Mouse (Mus musculus): Measurements from ENCODE around the gene Gde1.
A peak's percentile ranks its signal among the peaks of the same experiment; 100 is the strongest.

Gde1 gene

GRCm38 (mm10) chr7:118705101-118705961 is at the start of gene Gde1:
Gene Gde1 (minus strand): TSS chr7:118705778.
- peak; percentile 95 for DNase-seq

- DNase-seq, result no peak
Measured at GRCm38 (mm10) chr7:118751625-118752024, 46.0 kb upstream of the Gde1 start.

- no peak for DNase-seq
Measured at GRCm38 (mm10) chr7:118749706-118750105, 44.1 kb upstream of the Gde1 start.

GRCm38 (mm10) chr7:118747891-118748672 is 42.5 kb upstream of the Gde1 start:
- DNase-seq, result no peak

DNA sequence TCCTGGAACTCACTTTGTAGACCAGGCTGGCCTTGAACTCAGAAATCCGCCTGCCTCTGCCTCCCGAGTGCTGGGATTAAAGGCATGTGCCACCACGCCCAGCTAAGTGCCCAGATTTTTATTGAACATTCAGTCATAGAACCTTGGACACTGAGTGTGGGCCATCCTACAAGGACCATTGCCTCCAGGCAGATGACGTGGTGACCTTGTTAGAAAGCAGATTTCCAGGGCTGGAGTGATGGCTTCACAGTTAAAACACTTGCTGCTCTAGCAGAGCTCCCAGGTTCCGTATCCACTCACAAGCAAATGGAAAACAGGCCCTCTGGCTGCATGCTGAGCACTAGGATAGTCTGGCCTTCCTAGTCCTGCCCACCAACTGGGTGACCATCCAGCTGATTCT is 39.2 kb upstream of the Gde1 start:
- no peak for DNase-seq

DNA sequence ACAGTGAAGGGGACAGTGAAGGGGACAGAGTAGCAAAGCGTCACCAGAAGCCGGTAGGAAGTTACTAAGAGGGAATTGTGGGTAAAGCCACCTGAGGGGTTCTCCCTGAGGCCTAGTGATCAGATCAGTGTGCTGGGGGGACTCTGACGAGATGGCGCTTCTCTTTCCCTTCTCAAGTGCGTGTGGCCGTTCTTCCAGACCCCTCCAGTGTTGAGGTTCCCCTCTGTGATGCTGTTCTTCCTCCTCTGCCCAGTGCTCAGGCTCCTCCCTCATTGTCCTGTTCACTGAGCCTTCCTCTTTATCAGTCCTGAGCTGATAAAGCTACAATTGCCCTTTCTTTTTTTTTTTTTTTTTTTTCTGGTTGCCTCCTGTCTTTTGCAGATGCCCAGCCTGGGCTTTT is 36.7 kb upstream of the Gde1 start:
- no peak for DNase-seq

GRCm38 (mm10) chr7:118740532-118741338 is 35.2 kb upstream of the Gde1 start:
- DNase-seq, result peak; percentile 99

GRCm38 (mm10) chr7:118739975-118740531 is 34.5 kb upstream of the Gde1 start, which contains the start of gene Vps35l:
Gene Vps35l (plus strand): TSS chr7:118740226.
- DNase-seq, result peak; percentile 86

DNA sequence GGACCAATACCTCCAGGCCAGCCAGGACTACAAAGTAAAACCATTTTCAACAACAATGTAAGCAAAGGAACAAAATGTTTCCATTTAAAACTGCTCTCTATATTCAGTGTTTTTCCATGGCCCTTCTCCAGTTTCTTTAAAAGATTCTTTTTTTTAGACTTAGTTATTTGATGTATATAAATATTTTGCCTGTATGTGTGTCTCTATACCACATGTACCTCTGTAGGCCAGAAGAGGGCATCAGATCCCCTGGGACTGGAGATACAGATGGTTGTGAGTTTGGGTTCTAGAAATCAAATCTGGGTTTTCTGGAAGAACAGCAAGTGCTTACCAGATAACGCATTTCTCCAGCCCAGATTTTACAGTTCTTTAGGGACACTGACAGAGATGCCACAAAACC is 33.2 kb upstream of the Gde1 start:
- no peak for DNase-seq

GRCm38 (mm10) chr7:118733225-118733624 is 27.6 kb upstream of the Gde1 start:
- no peak for DNase-seq

GRCm38 (mm10) chr7:118731781-118732180 is 26.2 kb upstream of the Gde1 start:
- no peak for DNase-seq

DNA sequence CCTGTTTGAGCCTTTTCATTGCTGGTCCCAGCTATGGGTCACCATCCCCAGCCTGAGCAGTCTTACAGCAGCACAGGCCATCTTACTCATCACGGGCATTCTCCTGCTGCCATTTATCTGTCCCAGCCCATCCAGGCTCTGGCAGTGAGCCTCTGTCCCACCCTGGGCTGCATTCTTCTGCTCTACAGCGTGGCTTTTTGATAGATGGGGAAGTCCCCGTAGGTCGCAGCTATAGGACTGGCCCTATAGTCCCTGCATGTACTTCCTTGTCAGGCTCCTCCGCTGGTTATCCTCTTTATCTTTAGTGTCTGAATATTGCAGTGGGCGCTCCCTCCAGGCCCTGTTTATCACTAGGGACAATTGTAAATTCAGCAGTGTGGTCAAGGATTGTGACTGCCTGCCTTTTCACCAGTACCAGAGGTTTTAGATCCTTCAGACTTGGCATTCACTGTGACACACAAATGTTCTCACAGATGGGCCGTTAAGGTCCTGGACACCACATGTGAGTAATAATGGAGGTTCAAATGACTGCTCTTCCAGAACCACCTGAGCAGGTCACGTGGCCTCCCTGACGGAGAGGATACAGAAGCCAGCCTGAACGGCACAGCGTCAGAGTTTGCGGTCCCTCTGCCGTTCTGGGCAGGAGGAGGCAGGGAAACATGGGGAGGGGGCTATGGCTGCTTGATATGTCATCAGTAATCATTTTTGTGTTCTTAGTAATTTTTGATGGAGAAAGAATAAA is 23.4 kb upstream of the Gde1 start:
- no peak for DNase-seq

DNA sequence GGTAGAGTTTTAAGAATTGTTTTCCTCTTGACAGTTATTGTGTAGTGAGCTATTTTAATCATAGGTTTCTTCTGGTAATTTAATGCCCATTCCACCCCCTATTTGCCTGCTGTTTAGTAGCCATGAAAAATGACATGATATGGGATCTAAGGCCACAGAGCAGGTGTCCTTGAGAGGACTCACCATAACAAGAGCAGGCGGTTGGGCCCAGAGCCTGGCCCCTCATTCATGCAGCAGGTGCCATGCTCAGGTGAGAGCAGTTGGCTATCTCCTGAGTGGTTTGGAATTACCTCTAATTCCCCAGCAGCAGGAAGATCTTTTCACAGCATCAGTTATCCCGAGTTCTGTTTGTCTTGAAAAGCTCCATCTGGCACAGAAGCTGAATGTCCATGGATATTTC is 19.9 kb upstream of the Gde1 start:
- no peak for DNase-seq

- DNase-seq, result no peak
Measured at GRCm38 (mm10) chr7:118723927-118724326, 18.3 kb upstream of the Gde1 start.

DNA sequence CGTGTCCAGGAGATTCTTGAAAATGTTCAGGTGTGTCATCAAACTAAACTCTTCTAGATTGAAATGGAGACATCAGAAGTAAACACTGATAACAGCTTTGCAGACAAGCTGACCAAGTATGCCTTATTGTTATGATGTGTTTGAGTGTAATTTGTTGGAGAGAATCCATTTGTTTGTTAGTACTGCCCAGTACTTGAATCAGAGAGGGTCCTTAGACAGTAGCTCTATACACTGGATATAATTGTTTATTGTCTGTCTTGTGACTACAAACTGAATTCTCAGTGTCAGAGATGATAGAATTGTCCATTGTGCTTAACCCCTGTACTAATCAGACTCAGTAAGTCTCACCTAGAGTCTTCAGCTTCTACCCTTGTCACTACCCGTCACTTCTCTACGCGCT is 12.5 kb upstream of the Gde1 start:
- no peak for DNase-seq

- no peak for DNase-seq
Measured at GRCm38 (mm10) chr7:118714873-118715272, 9.3 kb upstream of the Gde1 start.

DNA sequence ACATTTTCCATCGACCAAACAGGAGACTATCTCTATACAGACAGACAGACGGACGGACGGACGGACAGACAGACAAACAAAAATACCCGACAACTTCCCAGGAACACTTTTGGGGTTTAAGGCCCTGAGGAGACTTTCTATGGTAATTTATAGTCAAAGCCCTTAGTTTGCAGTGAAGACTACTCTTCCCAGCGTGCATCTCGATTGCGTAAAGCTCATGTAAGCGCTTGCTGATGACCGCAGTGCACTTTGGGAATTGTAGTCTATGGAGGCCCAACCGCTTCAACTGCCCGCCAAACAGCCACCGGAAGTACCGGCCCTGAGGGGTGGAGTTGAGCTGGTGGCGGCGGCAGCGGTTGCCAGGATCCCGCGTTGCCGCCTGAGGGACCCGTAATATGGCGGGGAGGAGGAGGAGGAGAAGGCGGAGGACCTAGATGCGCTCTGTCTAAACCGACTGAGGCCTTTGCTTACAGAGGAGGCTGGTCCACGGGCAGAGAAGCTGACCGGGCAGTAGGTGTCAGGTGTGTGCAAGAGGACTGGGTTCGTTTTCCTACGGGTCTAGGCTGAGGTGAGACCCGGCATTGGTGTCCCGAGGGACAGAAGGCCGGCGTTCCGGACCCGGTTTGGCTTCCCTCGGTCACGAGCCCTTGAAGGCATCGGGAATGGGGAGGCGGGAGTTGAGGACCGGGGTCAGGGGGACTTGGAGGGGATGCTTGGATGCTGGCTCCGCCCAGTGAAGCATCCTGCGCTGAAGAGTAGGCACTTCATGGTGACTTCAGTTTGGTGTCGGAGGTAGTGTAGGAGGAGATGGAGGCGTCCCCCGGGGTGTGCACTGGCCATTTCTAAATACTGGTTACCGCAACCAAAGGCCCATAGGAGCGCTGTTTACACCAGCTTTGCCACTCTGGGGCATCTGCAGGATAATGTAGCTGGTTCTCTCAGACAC is 6.9 kb upstream of the Gde1 start, which contains the start of gene Ccp110:
Ccp110 (plus strand) TSS at position 325 of the 946 bp plus-strand sequence.
- peak; percentile 94 for DNase-seq

- DNase-seq, result no peak
Measured at GRCm38 (mm10) chr7:118710776-118711175, 5.2 kb upstream of the Gde1 start.

DNA sequence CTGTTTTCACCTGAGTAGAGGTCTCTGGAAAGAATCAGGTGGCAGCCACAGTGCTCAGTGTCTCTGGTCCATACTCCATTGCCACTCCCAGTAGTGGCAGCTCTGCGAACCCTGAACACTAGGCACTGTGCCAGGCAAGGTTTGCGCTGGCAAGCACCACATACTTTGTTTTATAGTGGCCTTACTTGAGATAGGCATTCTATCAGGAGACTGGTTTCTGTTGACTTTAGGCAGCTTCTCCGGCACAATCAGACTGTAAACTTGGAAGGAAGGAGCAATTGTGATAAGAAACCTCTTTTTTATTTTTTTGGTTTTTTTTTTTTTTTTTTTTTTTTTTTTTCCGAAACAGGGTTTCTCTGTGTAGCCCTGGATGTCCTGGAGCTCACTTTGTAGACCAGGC is 2.4 kb upstream of the Gde1 start:
- peak; percentile 64 for DNase-seq

- no peak for DNase-seq
Measured at GRCm38 (mm10) chr7:118707216-118707615, 1.6 kb upstream of the Gde1 start.

DNA sequence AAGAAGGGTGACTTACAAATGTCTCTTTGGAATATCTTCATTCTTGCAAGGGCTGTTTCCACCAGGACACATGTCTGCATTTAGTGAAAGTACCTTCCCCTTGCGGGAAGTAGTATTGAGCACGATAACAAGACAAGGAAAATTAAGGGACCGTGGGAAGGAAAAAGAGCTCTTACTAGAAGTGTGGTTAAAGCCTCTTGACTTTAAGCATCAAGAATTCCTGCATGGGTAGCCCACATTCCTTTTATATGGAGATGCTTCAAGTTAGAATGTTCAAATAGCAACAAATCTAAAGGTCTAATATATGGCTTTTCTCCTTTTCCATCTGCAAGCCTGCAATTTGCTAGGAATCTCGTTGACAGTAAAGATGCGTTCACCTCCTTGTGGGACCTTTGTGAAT is 910 bp upstream of the Gde1 start:
- no peak for DNase-seq

All from kidney, postnatal 10 days (tissue).